Mouse (Mus musculus) thymus, adult 18-20 months (tissue): ENCODE data around the gene Ntf5.

Experiments
- DNase-seq, 2 experiments: peaks; one replicate each; pipeline ENCODE4 v3.0.0; 2022; ENCODE audit warnings: mixed read lengths in 2 of 2

The Ntf5 gene

DNA sequence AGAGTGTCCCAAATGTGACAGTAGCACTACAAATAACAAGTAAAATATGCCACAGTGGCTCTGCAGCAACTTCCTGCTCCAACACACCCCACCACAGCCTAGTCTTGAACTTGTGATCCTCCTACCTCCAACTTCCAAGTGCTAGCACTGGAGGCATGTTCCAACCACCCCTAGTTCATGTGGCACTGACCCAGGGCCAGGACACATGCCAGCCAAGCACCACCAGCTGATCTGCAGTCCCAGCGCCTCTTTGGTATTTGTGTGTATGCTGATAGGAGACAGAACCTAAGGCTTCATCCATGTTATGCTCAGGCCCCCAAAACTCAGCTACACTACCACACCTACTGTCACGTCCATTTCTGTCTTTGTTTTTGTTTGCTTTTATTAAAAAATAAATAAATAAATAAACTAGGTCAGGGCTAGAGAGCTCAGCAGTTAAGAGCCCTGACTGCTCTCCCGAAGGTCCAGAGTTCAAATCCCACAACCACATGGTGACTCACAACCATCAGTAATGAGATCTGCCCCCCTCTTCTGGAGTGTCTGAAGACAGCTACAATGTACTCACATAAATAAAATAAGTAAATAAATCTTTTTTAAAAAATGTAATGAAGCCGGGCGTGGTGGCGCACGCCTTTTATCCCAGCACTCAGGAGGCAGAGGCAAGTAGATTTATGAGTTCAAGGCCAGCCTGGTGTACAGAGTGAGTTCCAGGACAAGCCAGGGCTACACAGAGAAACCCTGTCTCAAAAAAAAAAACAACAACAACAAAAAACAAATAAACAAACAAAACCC, 50.7 kb downstream of the Ntf5 start:
- no peak for DNase-seq

DNA sequence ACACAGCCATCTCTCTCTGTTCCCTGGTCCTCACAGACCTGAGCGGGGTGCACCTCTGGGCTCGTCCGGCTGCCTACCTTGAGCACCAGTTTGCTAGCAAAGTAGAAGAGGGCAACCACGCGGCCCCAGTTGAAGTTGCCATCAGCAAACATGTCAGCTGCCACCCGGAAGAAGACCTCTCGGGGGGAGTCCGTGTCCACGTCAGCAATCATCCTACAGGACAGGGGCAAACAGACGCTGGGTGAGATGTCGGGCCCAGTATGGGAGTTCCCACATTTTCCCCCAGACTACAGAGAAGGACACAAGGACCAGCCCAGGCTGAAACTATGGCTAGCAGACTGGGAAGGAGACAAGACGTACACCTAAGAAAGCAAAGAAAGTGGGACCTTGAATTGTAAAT, 51.6 kb downstream of the Ntf5 start:
- DNase-seq, result no peak

GRCm38 (mm10) chr7:45465549-45465948, 52.1 kb downstream of the Ntf5 start:
- DNase-seq, result peak in 1 of 2 experiments; percentile 35

- DNase-seq, result peak; percentile 81 to 86
Observed at GRCm38 (mm10) chr7:45466283-45467089, 53.0 kb downstream of the Ntf5 start, which contains the start of gene Bax. Gene Bax (minus strand): TSS chr7:45466898.
